Mouse (Mus musculus): ENCODE measurements around the gene P3h1.

Gene P3h1

GRCm38 (mm10) chr4:119238661-119239060, 5.9 kb downstream of the P3h1 start:
- no peak for DNase-seq (ENCODE audit: low spot score)

GRCm38 (mm10) chr4:119239181-119239682, 6.5 kb downstream of the P3h1 start:
- no peak for DNase-seq (ENCODE audit: low spot score)

- no peak for DNase-seq (ENCODE audit: low spot score)
Observed at GRCm38 (mm10) chr4:119241664-119242063, 8.9 kb downstream of the P3h1 start.

DNA sequence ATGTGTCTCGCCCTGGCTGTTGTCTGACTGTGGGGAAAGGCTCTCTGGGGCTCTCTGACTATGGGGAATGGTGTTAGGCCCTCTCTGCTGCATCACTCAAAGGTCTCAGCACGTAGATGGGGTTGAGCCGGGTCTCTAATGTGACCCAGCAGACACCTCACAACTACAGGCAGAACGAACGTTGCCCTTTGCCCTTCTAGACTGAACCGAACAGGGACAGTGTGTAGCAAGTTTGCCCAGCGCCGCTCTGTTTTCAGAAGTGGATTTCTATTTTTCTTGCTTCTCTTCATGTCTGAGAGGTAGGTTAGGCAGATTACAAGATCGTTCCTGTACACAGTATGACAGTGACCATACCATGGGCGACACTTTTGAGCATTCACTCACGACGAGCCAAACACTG, 9.9 kb downstream of the P3h1 start:
- no peak for DNase-seq (ENCODE audit: low spot score)

- no peak for DNase-seq (ENCODE audit: low spot score)
Observed at GRCm38 (mm10) chr4:119244468-119245240, 11.9 kb downstream of the P3h1 start.

- peak; percentile 59 for DNase-seq (ENCODE audit: low spot score)
Observed at GRCm38 (mm10) chr4:119245556-119245955, 12.8 kb downstream of the P3h1 start.

- no peak for DNase-seq (ENCODE audit: low spot score)
Observed at GRCm38 (mm10) chr4:119245961-119246360, 13.2 kb downstream of the P3h1 start.

DNA sequence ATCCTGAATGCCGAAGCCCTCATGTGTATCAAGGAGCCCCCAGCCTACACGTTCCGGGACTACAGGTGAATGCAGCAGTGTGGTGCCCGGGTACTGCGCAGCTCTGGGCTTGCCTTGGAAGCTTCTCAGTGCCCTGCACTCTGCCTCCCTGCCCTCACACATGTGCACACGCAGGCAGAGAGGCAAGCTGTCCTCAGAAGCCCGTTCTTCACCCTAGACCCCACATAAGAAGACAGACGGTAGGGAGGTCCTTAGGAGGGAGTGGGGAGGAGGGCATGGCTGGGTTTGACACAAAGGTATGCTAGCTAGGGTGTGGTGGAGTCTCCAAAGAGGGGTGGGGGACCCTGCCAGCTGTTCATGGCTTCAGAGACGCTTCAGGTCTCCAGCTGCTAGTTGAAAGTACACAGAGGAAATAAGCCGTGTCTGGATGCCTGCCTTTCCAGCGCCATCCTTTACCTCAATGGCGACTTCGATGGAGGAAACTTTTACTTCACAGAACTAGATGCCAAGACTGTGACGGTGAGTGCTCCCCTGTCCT, 14.0 kb downstream of the P3h1 start:
- no peak for DNase-seq (ENCODE audit: low spot score)

DNA sequence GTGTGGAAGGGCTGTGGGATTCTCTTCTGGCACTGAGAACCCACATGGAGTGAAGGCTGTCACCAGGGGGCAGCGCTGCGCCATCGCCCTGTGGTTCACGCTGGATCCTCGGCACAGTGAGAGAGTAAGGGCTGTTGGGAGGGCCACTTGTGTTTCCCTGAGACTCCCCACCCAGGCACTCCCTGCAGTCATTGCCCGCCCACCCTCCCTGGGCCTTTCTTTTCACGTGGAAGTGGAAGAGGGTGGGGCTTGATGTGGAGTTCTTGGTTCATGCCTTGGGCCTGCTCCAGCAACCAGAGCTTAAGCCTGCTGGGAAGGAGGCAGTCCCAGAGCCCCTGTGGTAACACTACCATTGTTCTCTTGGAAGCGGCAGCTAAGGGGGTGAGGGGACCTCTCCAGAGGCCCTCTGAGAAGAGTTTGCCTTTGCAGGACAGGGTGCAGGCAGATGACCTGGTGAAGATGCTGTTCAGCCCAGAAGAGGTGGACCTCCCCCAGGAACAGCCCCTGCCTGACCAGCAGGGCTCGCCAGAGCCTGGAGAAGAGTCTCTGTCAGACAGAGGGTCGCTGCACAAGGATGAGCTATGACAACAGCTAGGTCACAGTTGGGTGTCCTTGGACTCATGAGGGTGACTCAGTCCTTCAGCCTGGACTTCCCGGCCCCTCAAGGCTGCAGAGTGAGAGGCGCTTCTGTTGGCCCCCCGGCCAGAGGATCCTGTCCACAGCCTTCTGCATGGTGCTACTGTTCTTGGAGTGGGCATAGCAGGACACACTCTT, 14.9 kb downstream of the P3h1 start:
- DNase-seq (ENCODE audit: low spot score), result peak; percentile 79

DNA sequence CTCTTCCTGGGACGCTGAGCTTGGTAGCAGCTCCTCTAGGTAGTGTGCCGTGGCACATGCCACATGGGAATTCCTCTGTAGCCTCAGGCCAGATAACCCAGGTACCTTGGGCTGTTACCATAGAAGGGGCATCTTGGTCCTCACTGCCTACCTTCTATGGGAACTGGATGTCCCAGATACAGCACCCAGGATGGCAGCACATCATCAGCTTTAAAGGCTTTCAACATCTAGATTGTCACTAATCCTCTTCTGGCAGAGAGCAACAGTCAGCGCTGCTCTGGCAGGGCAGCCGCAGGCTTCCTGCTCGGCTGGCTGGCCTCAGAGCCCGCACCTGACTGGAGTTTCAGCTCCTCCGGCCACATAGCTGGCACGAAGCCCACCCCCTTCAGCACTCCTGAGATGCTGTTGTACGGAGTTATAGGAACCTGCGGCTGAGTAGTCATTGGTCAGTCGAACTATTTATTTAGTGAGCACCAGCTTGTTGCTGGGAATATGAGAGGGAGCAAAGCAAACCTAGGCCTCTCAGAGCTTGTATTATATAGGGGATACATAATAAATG, 15.8 kb downstream of the P3h1 start:
- DNase-seq (ENCODE audit: low spot score), result no peak

GRCm38 (mm10) chr4:119252025-119252808, 19.5 kb downstream of the P3h1 start:
- DNase-seq (ENCODE audit: low spot score), result no peak

GRCm38 (mm10) chr4:119254012-119254618, 21.4 kb downstream of the P3h1 start:
- DNase-seq (ENCODE audit: low spot score), result no peak

DNA sequence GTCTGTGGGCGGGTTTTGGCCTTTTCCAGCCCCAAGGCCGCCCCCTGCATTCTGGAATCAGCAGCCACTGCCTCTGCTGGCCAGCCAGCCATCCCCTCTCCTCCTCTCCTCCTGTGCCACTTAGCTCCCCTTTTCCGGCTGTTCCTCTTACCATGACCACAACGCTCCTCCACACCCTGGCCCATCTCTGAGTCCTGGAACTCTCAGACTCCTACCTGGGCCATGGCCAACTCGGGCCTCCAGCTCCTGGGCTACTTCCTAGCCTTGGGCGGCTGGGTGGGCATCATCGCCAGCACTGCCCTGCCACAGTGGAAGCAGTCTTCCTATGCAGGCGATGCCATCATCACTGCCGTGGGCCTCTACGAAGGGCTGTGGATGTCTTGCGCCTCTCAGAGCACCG, 22.6 kb downstream of the P3h1 start, which contains the start of gene Cldn19:
Gene Cldn19 (plus strand): TSS at position 64 of the 400 bp plus-strand sequence.
- DNase-seq (ENCODE audit: low spot score), result no peak

DNA sequence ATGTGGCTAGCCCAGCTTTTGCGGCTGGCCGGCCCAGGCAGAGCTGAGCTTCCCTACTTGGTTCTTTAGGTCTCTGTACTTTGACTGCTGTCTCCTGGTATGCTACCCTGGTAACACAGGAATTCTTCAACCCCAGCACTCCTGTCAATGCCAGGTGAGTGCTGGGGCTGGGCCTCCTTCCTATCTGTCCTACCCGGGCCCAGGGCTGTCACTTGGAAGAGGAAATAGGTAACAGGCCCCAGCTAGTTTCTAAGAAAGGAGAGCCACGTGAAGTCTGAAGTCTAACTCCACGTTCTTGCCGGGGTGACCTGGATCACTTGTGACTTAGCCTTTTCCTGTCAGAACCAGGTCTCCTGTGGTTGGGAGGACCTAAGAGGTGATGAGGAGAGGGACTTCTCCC, 24.4 kb downstream of the P3h1 start:
- DNase-seq (ENCODE audit: low spot score), result no peak

GRCm38 (mm10) chr4:119259344-119260254, 26.9 kb downstream of the P3h1 start:
- no peak for DNase-seq (ENCODE audit: low spot score)

DNA sequence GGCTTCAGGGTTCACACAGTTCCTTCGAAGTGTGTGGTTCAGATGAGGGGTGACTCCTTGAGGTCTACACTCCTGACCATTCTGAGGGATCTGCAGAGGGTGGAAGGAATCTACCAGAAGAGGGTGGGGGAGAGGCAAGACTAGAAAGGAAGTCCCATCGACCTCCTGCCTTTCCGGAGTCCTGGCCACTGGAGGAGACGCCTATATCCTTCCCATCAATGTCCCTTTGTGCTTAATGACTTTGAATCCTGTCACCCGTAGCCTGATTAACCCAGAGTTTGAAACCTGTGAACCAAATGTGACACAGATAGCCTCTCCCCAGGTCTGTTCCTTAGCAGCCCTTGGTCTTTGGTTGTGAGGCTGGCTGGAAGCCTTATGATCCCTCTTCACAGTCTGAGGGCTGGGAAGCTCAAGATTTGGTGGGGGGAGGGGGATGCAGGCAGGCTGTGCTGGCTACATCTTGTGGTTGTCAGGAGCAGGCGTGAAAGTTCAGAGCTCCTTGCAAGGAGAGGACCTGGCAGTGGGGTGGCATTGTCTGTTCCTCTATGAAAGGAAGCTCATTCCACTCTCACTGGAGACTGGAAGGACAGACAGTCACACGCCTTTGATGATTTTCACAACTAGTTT, 28.5 kb downstream of the P3h1 start:
- no peak for DNase-seq (ENCODE audit: low spot score)

DNA sequence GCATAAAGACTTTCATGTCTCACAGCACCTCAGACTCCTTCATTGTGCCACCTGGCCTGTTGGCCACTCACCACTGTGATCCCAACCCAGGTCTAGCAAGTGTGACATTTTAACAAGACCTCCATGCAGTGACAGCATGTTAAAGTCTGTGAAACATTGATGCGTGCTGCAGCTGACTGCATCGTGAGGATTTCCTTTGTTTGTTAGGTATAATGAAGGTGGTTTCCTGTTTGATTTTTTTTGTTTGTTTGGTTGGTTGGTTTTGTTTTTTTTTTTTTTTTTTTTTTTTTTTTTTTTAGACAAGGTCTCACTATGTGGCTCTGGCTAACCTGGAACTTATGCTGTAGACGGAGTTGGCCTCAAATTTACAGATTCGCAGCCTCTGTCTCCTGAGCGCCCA, 29.8 kb downstream of the P3h1 start:
- DNase-seq (ENCODE audit: low spot score), result no peak

DNA sequence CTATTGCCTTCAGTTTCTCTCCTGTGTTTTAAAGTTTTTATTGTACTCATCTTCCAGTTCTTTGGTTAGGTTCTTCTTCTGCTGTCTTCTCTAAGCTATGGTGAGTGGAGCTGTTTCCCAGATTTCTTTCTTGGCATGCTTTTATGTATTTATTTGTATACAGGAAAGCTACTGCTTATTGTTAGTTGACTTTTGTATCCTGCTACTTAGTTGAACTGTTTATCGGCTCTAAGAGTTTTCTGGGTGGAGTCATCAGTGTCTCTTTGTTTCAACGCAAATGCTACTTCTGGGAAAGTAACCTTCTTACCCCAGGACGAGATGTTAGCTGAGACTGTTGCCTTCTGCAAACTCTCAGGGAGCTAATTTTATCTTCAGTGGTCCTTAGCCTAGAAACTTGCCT, 30.7 kb downstream of the P3h1 start:
- DNase-seq (ENCODE audit: low spot score), result no peak

- no peak for DNase-seq (ENCODE audit: low spot score)
Observed at GRCm38 (mm10) chr4:119266606-119267005, 33.9 kb downstream of the P3h1 start.

DNA sequence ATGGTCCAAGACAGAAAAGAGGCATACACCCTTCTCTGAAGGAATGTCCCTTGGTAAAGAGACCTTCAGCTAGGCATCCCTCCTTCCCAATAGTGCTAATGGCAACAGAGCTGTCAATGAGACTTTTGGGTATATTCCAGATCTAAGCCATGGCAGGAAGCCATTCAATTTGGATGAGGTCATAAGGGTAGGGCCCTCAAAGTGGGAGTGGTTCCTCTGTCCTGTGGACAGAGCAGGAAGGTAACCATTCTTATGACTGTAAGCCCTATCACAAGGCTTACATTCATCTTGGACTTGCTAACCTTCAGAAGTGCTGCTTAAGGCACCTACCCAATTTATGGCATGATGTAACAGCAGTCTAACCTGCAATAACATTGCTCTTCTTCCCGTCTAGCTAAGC, 41.9 kb downstream of the P3h1 start:
- no peak for DNase-seq (ENCODE audit: low spot score)
